Mouse (Mus musculus): Measurements from ENCODE around the gene Fgfr2.

DNA sequence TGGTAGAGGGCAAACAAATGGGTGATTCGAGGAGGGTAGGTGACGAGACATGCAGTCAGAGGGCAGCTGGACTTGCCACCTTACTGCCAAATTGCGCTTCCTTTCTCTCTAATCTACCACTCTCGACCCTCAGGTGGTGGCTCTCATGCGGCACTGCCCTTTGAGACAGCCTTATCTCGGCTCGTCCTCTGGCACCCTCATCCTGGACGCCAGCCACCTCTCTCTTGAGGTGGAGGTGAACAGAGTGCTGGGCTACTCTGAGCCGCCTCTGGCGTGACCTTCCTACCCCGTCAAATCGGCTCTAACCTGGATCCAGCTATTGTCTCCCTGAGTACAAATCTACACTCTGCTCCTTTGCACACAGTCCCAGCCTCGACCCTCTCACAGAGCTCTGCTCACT is 344.5 kb downstream of the Fgfr2 start:
- TF ChIP-seq POLR2A (IDR thresholded peaks at IDR 0.05; ENCODE audit: borderline replicate concordance, extremely low read depth, low read depth, low read length) (no peak), CTCF (IDR thresholded peaks at IDR 0.05; ENCODE audit: insufficient read depth, low read length) (no peak)
